Mouse (Mus musculus) kidney, postnatal 14 days (tissue): ENCODE measurements around the gene Dlk1.

ENCODE experiments used
- DNase-seq: peaks from one replicate; pipeline ENCODE4 v3.0.0; 2022; ENCODE audit warnings: mixed read lengths

Dlk1 gene

DNA sequence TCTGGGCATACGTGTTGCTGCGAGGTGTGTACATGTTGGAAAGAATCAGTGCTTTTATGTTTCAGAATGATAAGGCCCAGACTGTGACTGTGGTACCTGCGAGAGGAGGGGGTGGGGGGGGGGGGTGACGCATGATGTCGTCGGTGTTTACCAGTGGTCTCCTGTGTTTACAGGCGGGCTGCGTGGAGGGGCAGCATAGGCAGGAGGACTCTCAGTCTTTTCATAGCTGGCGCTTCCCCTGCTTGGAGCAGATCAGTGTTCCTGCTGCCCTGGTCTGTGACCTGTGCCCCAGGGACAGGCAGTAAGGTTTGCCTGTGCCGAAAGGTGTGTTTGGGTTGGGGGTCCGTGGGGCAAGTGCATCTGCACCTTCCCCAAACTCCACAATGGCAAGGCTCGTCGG lies at the start of gene Dlk1:
Gene Dlk1 (plus strand): TSS at position 232 of the 400 bp plus-strand sequence.
- DNase-seq: no peak

DNA sequence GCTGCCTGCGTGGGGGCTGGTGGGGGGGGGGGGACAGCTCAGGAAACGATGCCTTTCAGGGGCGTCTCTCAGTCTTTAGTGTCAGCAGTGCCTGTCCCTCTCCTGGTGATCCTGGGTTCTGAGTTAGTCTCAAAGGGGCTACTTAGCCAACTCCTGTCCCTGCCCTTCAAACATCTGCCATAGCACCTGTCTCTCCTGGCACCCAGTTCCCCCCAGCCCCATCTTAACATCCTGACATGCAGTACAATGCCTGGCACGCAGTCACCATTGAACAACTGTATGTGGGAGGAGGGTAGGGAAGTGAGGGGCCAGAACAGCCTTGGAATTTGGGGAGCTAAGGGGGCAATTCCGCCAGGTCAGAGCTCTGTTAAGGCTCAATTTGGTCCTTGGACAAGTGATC lies 49.7 kb upstream of the Dlk1 start:
- DNase-seq: no peak

DNA sequence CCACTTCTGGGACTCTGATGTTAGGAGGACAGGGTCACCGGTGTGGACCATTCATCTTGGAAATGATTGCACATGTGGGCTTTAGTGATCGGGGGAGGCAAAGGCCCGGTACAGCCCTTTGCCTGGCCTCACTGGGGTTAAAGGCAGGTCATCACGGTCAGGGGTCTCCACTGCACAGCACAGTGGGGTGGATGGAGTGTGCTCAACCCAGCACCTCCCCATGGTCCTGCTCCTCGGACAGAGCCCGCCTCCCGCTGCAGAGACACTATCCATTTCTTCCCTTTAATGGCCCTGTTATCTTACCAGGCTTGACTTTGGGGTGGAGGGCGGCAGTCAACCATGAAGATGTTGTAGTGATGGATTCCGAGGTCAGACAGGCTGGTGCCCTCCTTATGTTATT lies 48.9 kb upstream of the Dlk1 start:
- no peak for DNase-seq

DNA sequence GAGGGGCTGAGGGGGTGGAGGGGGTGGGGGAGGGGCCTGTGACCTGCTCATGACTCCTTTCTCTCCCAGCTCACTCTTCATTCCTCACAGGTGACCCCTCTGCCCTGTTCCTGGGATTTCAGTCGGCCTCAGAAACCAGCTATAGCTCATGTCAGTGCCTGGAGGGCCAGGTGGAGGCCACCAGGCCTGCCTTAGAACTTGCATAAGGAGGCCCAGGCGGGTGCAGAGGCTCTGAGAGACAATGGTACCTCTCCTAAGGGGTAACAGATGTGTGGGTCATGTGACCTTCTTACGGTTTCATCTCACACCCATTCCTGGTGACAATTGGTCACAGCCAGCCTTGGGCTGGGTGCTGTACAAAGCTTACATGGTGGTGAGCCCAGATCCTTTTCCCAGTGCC lies 46.6 kb upstream of the Dlk1 start:
- DNase-seq: no peak

DNA sequence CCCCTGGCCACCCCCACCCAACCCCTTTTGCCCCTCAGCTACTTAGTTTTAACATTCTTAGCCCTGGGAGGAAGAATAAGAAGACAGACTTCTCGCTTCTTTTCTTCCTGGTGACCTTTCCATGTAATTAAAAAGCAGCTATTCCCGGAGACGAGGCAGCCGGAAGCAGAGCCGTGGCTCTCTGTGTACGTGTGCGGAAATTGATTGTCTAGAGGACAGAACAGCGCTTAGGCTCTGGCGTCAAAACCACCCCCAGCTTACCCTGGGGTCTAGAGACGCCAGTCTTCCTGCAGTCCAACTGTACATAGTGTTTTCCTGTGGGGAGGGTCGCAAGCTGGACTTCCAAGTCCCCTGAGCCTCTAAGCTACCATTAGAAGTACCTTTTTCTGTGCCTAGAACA lies 41.9 kb upstream of the Dlk1 start:
- DNase-seq: no peak

DNA sequence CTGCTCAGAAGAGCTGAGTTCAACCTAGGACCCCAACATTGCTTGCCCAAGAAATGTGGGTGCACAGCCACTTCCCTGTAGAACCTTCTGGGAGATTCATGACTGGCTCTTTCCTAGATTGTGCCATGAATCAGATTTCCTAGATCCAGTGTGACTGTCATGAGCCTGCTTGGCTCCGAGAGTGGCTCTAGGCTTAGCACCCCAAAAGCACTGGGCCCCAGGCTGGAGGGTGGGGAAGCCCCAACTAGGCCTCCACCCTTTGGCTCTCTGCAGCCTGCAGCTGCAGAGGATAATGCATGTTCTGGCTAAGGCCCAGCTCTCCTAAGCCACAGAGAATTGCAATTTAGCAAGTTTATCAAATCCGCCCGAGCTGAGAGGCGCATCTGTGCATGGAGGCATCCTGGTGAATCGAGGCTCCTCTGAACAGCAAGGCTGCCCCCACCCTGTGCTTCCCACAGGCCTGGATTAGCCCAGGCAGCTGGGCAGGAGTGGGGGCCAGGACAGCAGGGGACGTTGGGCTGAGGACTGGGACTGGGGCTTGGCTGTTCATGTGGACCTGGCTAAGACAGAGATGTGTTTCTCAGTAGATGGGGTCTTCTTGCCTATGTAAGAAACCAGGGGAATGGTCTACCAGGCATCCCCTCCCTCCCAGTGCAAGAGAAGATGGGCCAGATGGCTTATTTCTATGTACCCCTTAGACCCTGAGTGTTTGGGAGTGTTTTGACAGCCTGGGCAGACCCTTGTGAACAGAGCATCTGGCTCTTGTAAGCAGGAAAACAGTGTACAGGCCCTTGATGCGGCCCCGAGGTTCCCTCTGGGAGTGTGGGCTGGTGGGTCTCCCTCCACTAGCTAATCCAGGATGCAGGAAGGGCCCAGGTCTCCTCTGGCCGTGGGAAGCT lies 41.2 kb upstream of the Dlk1 start:
- DNase-seq: no peak

DNA sequence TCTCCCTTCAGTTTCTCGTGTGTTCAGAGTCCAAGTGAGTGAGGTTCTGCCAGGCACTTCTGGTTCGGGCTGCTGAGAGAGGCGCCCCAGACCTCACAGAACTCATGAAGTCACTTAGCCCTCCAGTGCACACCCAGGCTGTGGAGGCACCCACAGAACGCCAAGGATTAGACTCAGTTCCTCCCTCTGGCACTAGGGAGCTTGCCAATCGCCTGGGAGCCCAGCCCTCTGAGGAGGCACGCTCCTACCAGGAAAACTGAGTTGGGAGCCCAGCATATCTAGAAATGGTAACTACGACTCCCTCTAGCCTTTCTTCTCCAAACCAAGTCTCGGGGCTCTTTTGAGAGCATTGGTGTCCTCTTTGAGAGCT lies 40.6 kb upstream of the Dlk1 start:
- no peak for DNase-seq

DNA sequence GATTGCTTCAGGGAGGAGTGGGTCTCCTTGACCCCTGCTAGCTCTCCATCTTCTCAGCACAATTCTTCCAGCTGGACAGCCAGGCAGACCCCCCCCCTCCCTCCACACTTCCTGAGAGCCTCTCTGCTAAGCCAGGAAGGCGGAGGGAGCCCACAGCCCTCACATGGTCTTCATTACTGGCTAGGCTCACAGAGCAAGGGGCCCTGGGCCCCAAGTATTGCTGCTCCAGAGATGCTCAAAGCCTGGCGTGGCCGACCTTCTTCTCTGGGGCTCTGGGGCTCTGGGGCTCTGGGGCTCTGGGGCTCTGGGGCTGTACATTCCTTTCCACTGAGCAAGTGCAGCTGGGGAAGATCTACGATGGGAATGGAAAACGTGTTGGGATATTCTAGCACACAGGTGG lies 39.9 kb upstream of the Dlk1 start:
- DNase-seq: no peak

DNA sequence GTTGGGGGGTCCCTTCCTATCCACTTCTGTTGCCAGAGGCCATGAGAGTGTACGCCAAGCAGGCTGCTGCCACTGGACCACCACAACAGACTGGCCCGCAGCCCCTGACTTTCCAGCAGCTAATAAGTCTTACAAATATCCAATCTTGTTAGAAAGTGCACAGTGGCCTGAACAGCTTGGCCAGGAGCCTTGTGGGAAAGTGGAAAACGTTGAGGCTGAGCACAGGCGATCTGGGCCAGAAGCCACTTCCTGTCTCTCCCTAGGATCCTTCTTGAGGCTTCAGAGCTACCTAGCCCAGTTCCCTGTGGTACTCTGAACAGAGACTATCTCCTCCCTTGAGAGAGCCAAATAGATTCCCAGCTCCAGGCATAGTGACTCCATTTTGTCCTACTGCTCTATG lies 39.3 kb upstream of the Dlk1 start:
- no peak for DNase-seq

DNA sequence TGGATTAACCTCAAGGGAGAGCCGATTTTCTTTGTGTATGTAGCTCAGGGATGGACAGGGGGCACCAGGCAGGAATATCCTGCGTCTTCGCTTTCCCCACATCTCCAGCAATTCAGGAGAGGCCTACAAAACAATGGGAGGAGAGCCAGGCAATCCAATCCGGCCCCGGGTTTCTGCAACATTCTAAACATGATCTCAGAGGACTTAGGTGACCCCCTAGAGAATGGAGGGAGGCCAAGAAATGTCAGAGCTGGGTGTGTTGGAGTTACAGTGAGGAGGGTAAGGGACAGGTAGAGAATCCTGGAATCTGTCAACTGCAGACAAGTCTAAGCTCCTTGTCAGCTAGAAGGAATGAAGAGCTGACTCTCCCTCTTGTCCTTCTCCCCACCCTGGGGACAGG lies 35.9 kb upstream of the Dlk1 start:
- DNase-seq: no peak

DNA sequence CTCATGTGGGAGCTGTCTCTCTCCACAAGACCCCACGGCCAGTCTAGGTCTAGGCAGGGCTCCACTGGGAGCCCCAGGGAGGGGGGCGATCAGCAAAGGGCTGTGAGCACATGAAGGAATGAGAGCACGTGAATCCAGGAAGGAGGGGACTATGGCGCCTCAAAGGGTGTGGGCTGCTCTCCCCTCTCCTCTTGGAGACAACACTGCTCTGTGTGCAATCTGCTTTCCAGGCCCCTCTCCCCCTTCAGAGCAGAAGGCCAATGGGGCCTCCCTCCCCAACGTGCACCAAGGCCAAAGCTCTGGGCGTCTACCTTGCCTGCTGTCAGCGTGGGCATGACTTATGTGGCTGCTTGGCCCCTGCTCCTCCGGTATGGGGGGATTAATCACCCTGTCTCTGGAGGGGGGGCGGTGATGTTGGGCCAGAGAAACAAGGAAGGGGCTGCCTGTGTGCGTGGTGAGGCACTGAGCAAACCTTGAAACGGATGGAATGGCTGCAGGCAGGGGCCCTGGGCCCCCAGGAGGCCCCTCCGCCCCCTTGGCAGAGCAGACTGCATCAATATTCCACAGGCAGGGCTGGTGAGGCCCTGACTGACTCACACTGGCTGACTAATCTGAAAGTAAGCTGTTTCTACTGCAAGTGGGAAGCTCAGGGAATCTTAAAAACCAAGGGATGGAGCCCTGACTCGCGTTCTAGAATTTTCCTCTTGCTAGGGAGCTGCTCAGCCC lies 35.0 kb upstream of the Dlk1 start:
- no peak for DNase-seq

DNA sequence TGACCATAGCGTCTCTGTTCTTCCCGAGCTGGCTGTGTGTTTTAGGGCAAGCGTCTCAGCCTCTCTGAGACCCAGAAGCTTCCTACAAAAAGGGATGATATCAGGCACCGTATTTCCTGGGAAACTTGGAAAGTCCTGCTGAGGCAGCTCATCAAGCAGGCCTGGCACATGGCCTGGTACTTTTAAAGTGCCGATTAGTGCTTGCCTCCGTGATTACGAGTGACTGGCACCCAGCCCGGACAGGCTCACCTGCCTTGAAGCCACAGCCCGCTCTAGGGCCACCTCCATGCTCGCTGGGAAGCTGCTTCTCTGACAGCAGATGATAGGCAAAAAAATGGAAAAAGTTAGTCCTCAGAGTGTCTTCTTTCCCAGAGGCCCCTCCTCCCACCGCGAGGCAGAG lies 32.6 kb upstream of the Dlk1 start:
- DNase-seq: no peak

DNA sequence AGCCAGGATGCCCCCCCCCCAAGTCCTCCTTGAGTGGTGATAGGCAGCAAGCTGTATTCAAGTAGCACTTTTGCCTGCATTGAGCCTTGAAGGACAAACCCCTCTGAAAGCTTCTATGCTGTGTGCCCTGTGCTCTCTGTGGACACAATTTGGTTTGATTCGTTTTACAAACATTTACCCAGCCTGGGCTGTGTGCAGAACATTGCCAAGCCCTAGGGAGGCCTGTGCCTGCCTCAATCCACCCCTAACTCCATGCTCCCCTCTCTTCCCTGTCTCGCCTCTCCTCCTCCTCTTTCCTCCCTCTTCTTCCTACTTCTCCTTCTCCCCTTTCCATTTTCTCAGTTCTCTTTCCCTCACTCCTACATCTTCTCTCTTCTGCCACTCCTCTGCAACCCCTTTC lies 29.5 kb upstream of the Dlk1 start:
- no peak for DNase-seq

DNA sequence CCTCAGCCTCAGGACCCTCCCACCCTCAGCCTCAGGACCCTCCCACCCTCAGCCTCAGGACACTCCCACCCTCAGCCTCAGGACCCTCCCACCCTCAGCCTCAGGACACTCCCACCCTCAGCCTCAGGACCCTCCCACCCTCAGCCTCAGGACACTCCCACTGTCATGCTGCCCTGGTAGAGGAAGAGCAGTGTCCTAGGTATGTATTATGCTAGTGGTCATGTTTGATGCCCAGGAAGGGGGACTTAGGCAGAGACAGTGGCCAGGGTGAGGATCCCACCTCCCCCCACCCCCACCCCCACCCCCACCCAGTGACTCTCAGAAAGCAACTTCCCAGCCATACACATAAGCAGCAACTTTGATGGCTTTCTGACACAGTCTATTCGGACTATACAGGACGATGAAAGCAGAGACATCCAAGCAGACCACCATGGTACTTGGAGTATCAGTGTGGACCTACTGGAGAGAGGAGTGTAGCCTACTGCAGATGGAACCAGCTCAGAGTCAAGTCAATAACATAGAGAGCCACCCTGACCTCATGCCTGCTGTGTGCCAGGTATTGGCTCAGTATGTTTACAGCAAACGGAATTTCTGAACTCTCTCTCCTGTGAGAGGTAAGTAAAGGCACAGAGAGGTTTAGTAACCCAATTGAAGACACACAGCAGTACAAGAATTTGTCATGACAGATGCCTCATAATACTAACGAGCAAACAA lies 28.8 kb upstream of the Dlk1 start:
- no peak for DNase-seq

DNA sequence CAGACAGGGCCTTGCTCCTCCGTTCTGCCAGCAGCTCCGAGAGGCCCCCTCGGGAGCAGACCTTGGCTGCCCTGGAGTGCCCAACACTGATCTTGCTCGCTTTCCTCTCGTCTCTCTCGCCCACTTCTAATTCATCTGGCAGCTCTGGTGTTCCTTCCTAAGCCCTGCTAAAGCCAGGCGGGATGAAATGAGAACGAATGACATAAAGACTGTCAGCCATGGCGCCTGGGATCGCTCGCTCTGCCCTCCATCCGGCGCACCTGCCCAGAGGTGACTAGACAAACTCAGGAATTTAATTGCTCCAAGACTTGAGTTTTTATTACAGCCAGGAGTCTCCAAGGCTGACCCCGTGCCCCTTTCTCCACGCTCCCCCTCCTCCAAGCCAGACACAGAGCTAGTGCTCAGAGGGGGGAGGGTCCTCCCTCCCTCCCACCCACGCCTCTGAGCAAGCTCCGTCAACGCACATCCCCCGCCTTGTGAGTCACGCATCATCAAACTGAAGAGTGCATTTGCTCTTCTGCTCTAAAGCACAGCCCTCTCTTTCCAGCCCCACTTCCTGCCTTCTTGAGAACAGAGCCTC lies 27.8 kb upstream of the Dlk1 start:
- no peak for DNase-seq

DNA sequence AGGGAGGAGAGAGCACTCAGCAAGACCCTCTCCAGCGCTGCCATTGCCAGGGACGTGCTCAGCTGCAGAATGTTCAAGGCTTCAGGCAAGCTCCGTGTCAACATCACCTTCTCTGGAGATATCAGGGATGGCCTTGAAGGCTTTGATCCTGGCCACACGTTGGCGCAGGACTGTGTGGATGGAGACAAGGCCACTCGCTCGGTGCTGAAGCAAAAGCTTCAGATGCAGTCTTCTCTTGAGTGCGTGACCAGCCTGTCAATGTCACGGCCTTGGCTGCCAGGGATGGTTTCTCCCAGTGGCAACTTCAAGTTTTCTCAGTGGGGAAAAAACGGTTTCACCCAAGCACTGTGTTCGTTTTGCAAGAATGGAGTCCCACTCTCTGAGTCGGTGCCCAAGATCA lies 26.6 kb upstream of the Dlk1 start:
- no peak for DNase-seq

DNA sequence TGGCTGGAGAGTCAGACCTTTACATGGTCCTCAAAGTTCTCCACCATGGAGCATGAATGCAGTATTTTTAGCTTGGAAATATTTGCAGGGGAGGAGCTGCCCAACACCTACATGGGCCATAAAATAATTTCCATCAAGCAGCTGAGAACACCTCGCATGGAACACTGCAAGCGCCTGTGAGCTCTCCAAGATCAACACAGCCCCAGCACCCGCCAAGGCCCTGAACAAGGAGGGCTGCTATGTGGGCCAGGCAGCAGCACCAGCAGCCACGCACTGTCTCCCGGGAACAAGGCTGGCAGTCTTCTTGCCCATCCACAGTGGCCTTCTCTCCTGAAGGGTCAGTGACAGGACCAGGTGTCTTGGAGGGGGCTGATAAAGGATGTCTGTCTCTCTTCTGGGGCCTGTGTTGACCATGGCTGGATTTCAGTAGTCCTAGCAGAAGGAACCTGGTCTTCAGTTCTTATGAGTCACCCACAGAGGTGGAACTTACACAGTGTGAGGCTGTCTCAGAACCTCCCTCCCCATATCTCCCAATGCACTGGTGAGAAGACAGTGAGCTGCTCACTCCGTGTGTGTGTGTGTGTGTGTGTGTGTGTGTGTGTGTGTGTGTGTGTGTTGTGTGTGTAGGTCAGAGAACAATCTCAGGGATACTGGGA lies 20.0 kb upstream of the Dlk1 start:
- no peak for DNase-seq

DNA sequence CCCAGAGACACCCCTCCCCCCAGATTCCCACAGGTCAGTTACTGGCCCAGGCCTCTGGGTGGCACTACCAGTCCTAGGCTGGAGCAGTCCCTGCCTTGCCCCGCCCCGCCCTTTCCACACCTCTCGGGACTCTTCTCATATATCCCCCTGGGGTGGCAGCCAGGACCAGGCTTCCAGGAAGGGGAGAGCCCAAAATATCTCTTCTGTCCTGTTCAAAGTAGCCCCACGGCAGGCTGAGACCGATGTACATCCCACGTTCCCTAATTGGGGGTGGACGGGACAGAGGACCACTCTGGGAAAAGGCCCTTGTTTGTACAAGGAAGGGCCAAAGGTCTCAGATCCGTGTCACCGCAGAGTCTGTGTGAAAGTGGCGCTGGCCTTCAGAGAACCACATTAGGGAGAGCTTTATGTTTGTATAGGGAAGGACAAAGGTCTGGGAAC lies 16.2 kb upstream of the Dlk1 start:
- DNase-seq: peak; percentile 44

DNA sequence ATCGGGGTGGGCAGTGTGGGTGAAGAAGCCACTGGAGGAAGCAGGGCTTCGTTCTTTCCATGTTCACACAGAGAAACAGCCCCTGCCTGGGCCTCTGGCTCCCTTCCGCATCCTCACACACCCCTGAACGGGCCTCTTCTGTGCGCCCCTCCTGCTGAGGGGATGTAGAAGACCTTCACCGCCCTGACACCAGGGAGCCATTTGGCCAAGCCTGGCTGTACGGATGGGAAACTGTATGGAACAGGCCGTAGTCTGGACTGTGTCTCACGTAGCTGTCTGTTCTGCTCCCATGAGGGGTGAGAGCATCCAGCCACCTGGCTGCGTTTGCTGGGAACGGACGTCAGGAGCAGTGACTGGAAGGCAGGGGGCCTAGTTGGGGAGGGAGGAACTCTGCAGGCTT lies 15.8 kb upstream of the Dlk1 start:
- DNase-seq: no peak

DNA sequence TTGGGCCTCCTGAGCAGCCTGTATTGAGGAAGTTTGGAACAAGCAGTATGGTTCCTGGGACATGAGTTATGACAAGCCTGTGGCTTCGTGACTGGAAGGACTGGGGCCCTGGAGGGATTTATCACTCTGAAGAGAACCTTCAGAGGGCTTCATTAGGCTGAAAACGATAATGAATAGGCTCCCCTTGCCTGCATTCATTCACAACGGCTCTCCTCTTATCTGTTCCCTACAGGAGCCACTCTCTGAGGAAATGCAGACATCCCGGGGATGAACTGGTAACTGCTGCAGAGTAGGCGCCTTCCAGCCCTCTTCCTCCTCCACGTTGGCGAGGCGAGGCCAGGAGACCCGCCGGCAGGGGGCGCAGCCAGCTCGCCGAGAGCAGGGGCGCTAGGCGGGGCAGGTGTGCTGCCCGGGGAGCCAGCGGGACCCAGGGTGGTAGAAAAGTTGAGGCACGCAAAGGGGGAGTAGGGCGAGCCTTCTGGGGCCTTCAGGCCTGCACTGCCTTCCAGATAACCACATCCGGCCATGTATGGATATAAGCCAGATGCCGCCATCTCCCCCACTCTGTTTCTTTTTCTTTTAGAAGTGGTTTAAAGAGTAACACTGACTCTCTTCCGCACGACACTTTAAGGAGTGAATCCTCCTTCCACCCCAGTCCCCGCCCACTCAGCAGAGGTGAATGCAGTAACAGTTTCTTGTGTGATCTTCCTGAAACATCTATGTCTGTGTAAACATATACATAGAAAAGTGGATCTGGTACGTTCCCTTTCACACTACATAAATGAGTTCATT lies 14.9 kb upstream of the Dlk1 start:
- DNase-seq: peak; percentile 82

DNA sequence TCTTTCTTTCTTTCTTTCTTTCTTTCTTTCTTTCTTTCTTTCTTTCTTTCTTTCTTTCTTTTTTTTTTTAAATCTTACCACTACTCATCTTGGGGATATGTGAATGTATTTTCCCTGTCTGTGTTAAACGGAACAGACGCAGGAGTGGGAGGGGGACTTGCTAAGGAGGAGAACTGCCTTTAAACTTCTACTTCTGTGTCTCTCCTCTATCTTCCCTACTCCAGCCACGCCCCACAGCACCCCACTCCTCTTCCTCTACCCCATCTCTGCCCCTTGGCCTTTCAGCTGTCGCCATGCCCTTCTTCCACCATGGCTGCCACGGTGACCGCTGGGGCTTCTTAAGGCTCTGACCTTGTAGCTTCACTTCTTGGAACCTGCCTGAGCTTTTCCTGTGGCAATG lies 14.2 kb upstream of the Dlk1 start:
- DNase-seq: no peak

DNA sequence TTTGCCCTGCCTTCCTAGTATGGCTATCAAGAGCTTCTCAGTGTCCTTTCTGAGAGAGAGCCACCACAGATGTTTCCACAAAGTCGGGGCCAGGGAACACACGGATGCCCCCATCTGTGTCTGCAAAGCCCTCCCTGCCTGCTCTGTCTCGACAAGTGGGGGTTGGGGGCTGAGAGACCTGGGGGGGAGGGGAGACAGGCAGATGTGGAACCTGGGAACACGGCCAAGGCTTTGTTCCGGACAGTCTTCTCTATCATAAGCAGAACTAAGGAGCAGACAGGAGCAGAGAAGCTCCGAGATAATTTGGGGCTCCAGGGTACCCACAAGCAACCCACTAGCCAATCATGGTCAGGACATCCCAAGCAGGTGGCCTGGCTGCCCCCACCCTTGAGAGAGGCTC lies 12.6 kb upstream of the Dlk1 start:
- DNase-seq: no peak
